Mouse (Mus musculus) pancreas, adult 10 weeks (tissue): ENCODE data around the gene Rplp2. TPM values are rescaled to one million over a fixed set of nuclear protein-coding genes. Genes with fewer than 3 reads are reported as not detected.

Experiments used
- polyA plus RNA-seq: library from polyadenylated mRNA; stranded (reverse); fragments of 350-450 nt; fragmentation: Illumina TruSeq; extraction: RNeasy Lipid Tissue Mini Kit (QIAGEN cat#74804); gene quantifications from one replicate; pipeline ENCODE4 v1.2.3, GENCODE M21; 2015; ENCODE audit warnings: low read depth, low replicate concordance; ENCODE audit not compliant: insufficient read depth

The Rplp2 gene
- polyA plus RNA-seq: 634 TPM

DNA sequence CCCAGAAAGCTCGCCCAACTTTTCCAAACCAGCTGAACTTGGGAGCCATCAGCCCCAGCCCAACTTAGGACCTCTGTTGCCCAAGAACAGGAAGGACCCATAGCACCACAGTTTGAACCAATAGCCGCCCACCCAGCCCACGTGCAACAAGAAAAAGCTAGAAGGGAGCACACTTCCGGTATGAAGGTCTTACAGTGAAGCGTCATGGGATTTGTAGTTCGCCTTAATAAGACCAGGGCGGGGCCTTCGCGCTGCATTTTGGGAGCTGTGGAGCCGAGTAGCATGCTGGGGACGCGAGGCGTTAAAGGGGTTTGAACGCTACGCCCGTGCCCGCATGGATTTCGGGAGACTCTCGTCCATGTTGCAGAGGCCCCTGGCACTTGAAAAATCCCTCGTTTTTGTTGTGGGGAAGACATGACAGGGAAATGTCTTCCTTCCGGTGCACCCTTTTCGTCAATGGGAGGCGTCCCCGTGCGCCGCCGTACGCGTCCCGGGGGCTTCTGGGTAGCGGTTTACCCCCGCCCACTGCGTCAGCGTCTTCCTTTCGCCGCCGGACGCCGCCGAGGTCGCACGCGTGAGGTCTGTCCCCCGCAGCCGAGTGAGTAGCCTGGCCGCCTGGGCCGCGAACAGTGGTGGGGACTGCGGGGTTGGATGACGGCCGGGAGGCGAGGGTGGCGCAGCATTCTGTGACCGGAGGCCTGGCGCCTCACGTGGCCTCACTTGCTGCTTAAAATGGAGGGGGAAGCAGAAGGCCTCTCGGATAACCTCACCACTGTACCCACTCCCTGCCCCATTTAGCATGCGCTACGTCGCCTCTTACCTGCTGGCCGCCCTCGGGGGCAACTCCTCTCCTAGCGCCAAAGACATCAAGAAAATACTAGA, at the start of gene Rplp2:
TSS of gene Rplp2 (plus strand) at position 261 of the 882 bp plus-strand sequence.

DNA sequence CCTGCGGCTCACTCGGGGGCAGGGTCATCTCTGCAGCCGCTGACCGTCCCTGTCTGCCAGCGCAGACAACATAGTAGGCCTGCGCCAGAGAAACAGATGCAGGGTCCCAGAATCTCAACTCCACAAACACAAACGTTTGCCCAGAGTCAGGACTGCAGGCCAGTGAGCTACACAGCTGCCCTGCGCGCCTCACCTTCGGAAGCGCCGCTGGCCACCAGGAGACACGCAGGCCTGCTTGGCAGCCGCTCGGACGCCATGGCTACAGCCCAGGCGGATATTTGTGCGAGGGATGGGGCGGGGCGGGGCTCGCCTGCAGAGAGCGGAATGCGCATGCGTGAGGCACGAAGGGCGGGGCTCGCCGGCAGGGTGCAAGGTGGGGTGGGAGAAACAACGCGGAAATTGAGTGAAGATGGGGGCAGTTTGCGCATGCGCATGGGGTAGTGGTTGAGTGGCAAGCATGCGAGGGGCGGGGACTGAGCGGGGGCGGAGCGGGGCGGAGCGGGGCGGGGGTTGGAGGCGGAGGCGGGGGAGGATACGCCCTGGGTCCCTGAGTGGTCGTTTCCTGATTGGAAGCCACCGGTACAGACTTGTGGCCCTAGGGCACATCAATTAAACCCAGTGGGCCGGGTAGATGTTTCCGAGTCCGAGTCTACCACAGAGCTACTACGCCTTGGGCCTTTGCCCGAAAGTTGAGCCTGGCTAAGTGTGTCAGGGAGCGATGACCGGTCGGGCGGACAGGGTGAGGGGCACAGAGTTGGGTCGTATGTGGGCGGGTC, 33.2 kb upstream of the Rplp2 start, which contains the start of gene Gatd1:
TSS of gene Gatd1 (minus strand) at position 328 of the 776 bp plus-strand sequence.

DNA sequence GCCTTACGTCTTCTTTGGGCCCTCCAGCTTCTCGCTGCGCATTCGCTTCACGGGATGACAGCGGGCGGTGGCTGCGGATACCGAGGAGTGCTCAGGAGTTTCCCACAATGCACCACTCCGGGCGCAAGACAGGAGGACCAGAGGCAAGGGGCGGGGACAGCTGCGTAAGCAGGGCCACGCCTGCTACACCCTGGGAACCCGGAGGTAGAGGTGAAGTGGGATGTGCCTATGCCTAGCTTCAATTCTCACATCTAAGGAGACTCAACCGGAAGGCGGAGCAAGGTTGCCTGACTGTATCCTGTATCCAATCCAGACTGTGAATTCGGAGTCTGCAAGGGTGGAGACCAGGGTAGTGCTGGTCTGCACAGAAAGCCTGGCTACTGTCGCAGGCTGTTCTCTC, 17.9 kb upstream of the Rplp2 start, which contains the start of gene Cend1:
TSS of gene Cend1 (minus strand) at position 182 of the 400 bp plus-strand sequence.

DNA sequence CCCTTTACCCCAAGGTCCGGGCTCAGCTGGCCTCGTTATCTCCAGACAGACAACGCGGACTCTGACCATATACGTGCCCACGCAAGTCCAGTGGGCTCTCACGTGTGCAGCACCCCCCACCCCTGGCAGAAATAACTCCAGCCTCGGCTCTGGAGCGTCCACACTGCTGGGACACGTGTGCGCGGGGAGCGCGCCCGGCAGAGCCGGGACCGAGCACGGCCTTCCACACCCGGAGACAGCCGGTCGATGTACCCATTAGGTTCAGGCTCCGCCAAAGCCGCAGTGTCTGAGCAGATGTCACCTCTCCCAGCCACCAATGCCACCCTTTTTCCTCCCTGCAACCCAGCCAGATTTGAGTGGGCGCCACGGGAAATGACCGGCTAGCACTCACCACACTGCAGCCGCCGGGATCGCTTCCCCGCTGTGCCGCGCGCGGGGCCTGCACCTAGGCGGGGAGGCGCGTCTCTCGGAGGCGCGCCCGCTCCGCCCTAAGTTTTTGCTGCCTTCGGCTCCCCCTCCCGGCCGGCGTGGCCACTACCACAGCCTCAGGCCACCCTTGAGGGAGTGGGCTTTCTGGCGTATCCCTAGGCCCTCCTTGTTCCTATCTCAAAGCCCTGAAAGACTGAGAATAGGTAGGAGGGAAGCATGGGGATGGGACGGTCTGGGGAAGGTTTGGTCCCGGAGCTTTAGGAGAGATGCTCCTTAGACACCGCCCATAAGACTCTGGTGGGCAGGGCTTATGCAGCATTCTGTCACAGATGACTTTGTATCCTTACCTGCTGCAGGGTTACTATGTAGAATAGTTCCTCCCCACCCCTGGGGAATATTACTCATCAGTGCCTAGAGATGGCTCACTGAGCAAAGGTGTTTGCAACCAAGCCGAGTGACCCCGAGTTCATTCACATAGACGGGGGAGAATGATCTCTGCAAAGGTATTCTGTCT, 9.7 kb upstream of the Rplp2 start, which contains the start of gene Slc25a22:
TSS of gene Slc25a22 (minus strand) at position 715 of the 943 bp plus-strand sequence.

DNA sequence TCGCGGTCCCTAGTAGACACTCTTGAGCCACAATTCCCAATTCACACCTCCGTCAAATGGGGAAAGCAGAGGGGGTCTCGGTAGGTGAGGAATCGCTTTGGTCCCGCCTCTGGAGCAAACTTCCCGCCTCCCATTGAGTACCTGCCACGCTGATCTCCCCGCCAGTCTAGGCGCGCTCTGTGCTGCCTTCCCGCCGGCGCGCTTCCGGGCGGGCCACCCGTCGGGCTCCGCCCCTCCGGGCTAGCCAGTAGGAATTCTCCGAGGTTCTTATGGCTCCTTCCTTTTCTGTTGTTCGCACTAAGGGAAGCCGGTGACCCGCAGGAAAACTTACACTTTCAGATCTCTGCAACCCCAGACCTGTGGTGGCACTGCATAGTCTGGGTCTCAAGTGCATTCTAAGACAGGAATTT, 3.3 kb upstream of the Rplp2 start, which contains the start of gene Pidd1:
TSS of gene Pidd1 (minus strand) at position 198 of the 410 bp plus-strand sequence.

DNA sequence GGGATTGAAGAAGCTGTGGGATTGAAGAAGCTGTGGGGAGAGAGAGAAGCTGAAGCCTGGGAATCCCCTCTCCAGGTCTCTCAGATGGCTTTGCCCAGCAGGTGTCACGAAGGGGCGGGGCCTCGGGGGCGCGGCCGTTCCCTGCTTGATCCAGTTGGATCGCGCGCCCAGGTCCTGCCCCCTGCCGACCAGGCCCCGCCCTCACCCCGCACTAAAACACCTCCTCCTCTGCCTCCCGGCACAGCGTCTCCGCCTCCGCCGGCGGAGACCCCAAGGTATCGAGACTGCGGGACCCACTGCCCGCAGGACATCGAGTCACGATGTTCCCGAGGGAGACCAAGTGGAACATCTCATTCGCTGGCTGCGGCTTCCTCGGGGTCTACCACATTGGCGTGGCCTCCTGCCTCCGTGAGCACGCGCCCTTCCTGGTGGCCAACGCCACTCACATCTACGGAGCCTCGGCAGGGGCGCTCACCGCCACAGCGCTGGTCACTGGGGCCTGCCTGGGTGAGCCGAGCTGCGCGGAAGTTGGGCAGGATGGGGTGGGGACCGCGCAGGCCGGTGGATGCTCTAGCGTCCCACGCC, 7.9 kb downstream of the Rplp2 start, which contains the start of gene Pnpla2:
TSS of gene Pnpla2 (plus strand) at position 232 of the 585 bp plus-strand sequence.

DNA sequence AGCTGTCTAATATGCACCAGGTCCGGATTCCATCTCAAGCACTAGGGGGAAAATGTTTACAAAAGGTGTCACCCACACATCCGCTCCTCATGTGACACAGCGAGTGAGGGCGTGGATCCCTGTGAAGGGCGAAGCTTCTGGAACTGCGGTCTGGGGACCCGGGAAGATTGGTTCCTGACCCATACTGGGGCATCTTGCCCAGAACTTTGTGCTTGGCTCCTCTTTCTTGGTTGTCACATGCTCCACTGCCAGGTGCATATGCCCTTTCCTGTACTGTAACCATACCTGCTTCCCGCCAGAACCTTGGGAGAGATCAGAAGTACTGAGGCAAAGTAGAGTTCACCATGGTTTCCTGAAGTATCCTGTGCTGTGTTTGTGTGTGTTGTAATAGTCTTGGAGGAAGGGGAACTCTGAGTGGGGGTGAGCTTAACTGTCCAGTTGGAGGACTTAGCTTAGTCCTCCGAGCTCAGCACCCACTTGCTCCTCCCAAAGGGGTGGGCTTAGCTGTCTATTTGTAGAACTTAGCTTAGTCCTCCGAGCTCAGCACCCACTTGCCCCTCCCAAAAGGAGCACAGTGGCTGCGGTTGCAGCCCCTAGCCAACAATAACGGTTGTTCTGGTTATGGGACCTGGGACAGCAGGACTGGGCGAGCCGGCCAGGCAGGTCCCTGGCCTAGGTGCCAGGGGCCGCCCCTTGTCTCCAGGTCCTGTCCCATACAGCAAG, 13.4 kb downstream of the Rplp2 start, which contains the start of gene Cracr2b:
TSS of gene Cracr2b (plus strand) at position 704 of the 723 bp plus-strand sequence.

DNA sequence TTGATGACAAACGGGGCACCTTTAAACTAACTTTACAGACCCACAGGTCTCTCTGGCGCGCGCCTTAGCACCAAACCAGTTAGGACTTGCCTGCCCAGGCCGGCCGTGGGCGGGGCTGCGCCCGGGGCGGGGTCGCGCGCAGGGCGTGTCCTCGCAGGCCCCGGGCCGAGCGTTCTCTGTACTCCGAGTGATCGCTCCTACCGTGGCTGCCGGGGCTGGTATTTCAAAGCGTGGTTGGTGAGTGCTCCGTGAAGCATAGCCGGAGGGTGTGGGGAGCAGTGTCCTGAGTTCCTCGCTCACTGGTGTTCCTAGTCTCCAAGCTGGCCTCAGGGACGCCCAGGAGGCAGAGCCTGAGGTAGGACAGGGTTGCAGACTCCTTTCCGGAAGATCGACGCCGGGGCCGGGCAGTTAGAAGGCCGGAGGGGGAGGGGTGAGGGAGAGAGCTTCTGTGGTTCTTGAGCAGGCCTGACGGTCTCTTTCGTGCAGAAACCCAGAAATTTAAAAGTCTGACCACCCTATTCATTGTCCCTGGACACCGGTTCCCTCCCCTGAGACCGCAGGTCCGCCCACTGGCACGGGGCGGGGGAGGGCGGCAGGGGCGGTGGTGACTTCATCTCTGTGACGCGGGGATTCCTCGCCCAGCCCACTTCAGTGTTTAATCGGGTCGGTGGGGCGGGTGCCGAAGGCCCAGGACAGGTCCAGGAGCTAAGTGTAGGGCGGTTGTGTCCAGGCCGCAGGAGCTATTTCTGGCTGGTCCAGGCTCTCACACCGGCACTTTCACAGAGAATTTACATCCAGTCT, 20.3 kb downstream of the Rplp2 start, which contains the start of gene Cd151:
TSS of gene Cd151 (plus strand) at position 163 of the 801 bp plus-strand sequence.

DNA sequence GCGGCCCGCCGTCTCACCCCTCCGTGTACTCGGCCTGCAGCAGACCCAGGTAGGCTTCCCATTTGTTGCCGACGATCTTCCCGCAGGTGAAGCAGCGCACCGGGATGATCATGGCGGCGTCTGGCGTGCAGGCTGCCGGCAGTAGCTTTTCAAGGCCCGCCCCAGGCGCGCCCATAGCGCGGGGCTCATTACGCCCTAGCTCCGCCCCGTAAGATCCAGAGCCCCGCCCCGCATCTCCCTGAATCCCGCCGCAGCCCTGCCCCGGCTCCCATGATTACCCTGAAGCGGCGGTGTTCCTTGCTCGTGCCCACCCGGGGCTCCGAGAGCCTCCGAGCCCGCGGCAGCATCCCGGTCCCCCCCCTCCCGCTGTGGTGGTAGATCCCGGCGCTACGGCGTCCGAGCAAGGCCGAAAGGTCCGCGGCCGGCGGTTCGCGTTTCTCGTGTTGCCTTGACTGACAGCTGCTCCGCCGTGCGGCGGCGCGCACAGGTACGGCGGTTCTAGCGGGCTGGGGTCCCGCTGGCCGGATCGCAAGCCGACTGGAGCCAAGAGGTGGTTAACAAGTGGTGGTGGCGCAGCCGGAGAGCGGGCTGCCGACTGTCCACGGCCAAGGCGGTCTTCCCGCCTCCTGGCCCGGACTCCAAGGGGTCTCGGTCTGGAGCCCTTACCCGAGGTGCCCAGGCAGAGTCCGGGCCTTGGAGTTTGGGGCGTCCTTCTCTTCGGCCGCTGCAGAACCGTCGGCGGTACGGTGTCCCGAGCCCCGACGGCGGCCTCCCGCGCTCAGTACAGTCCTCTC, 28.0 kb downstream of the Rplp2 start, which contains the start of the genes Polr2l and Tspan4:
TSS of gene Polr2l (minus strand) at position 122 of the 794 bp plus-strand sequence.
TSS of gene Tspan4 (plus strand) at position 230 of the 794 bp plus-strand sequence.

Other genes with a start within 250 kb of the Rplp2 start
- gene Lmntd2, start 233.3 kb upstream of the Rplp2 start, polyA plus RNA-seq: 5.9 TPM
- 12.7 TPM for gene Rassf7, start 231.5 kb upstream of the Rplp2 start, polyA plus RNA-seq
- gene Phrf1, start 218.6 kb upstream of the Rplp2 start, polyA plus RNA-seq: 31.0 TPM
- 8.0 TPM for gene Irf7, start 180.9 kb upstream of the Rplp2 start, polyA plus RNA-seq
- not detected for gene Cdhr5, start 170.6 kb upstream of the Rplp2 start, polyA plus RNA-seq
- gene Sct, start 168.2 kb upstream of the Rplp2 start, polyA plus RNA-seq: not detected
- gene Drd4, start 155.4 kb upstream of the Rplp2 start, polyA plus RNA-seq: not detected
- 23.3 TPM for gene Deaf1, start 119.7 kb upstream of the Rplp2 start, polyA plus RNA-seq
- 11.4 TPM for gene Tmem80, start 119.6 kb upstream of the Rplp2 start, polyA plus RNA-seq
- 35.8 TPM for gene Eps8l2, start 108.5 kb upstream of the Rplp2 start, polyA plus RNA-seq
- 61.6 TPM for gene Taldo1, start 55.2 kb upstream of the Rplp2 start, polyA plus RNA-seq
- gene Gatd1, start 33.2 kb upstream of the Rplp2 start, polyA plus RNA-seq: 17.6 TPM
- 0.98 TPM for gene Cend1, start 17.9 kb upstream of the Rplp2 start, polyA plus RNA-seq
- gene Slc25a22, start 9.5 kb upstream of the Rplp2 start, polyA plus RNA-seq: 14.0 TPM
- 0.30 TPM for gene Pidd1, start 3.3 kb upstream of the Rplp2 start, polyA plus RNA-seq
- 21.8 TPM for gene Pnpla2, start 7.8 kb downstream of the Rplp2 start, polyA plus RNA-seq
- 31.6 TPM for gene Cracr2b, start 13.7 kb downstream of the Rplp2 start, polyA plus RNA-seq
- gene Cd151, start 20.0 kb downstream of the Rplp2 start, polyA plus RNA-seq: 50.4 TPM
- 16.0 TPM for gene Polr2l, start 27.8 kb downstream of the Rplp2 start, polyA plus RNA-seq
- gene Tspan4, start 27.9 kb downstream of the Rplp2 start, polyA plus RNA-seq: 14.3 TPM
- gene Chid1, start 92.5 kb downstream of the Rplp2 start, polyA plus RNA-seq: 7.9 TPM
- gene Ap2a2, start 114.8 kb downstream of the Rplp2 start, polyA plus RNA-seq: 11.3 TPM
- not detected for gene Muc6, start 207.9 kb downstream of the Rplp2 start, polyA plus RNA-seq
- gene Muc2, start 243.0 kb downstream of the Rplp2 start, polyA plus RNA-seq: 0.54 TPM